Comparison of ENCODE assay signal across 24 mouse cellular contexts in genomic region chr10:92614341-92614740, GRCm38 (mm10).
DNase-seq lines count a peak whose midpoint lies in the region; ATAC-seq lines count a peak whose summit lies in the region.
"Had no signal": no experiment of that assay in that cellular context is flagged by ENCODE, and none has a peak within 500 bp of the region (broad histone marks: within the 10 kb centered on the region; RNA-seq: fewer than 3 reads in every experiment).

No protein-coding gene starts in this region.

- no peak for ATAC-seq in midbrain, embryonic 11.5 days (ENCODE audit: low FRiP score)
- no peak for ATAC-seq in midbrain, embryonic 15.5 days (replicated peaks)
- no peak for ATAC-seq in erythroid progenitor cell, adult 5-6 weeks (replicated peaks; ENCODE audit: low FRiP score, poor library complexity, severe bottlenecking)
- ATAC-seq: activated CD4-positive, CD25-positive, alpha-beta regulatory T cell, adult 4 months; forebrain, embryonic 13.5 days; forebrain, embryonic 15.5 days; forebrain, postnatal 0 days; Patski had no signal

- peak; percentile 82 for DNase-seq in midbrain, embryonic 11.5 days (ENCODE audit: low spot score, missing footprints)
- peak; percentile 11 for DNase-seq in brain, adult 2 months (ENCODE audit: low read depth, low spot score)
- peak; percentile 49 for DNase-seq in retina, postnatal 1 day
- DNase-seq in hindbrain, embryonic 10.5 days (ENCODE audit: low spot score), result no peak
- DNase-seq: adrenal gland, adult 8-10 months; adrenal gland, postnatal 14 days; adrenal gland, postnatal 36 days; cerebellum, adult 11 months; cerebellum, adult 18-20 months; cerebellum, adult 8-10 months; cerebellum, adult 9-11 months; cerebellum, postnatal 14 days; cerebellum, postnatal 36 days; embryo, embryonic 11 days; forebrain, postnatal 0 days had no signal

- no peak overlapping the region for H3K4me3 ChIP-seq in midbrain, embryonic 11.5 days (ENCODE audit: low read depth, low read length)
- H3K4me3 ChIP-seq in midbrain, embryonic 15.5 days, result no peak overlapping the region
- H3K4me3 ChIP-seq in hindbrain, embryonic 10.5 days, result no peak overlapping the region
- H3K4me3 ChIP-seq: embryonic facial prominence, embryonic 13.5 days; embryonic facial prominence, embryonic 15.5 days; erythroblast, embryonic 14.5 days; forebrain, embryonic 13.5 days; forebrain, embryonic 15.5 days had no signal

- 55% methylated on average over 6 of the region's 6 CpGs for WGBS in midbrain, embryonic 11.5 days
- 35% methylated on average over 6 of the region's 6 CpGs for WGBS in midbrain, embryonic 15.5 days
- 39% methylated on average over 6 of the region's 6 CpGs for WGBS in hindbrain, embryonic 10.5 days

- H3K4me1 ChIP-seq in midbrain, embryonic 11.5 days (ENCODE audit: control insufficient read depth, insufficient read depth, low read length), result no peaks in the 10 kb centered on the region
- no peaks in the 10 kb centered on the region for H3K4me1 ChIP-seq in midbrain, embryonic 15.5 days
- H3K4me1 ChIP-seq in hindbrain, embryonic 10.5 days (replicated peaks), result peaks cover 8% of the 10 kb centered on the region; the same call in 1 of the 2 replicates
- H3K4me1 ChIP-seq: embryonic facial prominence, embryonic 13.5 days; embryonic facial prominence, embryonic 15.5 days; forebrain, embryonic 15.5 days had no signal

- H3K36me3 ChIP-seq in midbrain, embryonic 11.5 days (ENCODE audit: control insufficient read depth, insufficient read depth, low read length), result no peaks in the 10 kb centered on the region
- no peaks in the 10 kb centered on the region for H3K36me3 ChIP-seq in midbrain, embryonic 15.5 days (replicated peaks)
- H3K36me3 ChIP-seq in hindbrain, embryonic 10.5 days, result no peaks in the 10 kb centered on the region
- H3K36me3 ChIP-seq: embryonic facial prominence, embryonic 13.5 days; embryonic facial prominence, embryonic 15.5 days; forebrain, embryonic 15.5 days had no signal

- no peak overlapping the region for H3K27ac ChIP-seq in midbrain, embryonic 11.5 days (ENCODE audit: low read depth, low read length)
- no peak overlapping the region for H3K27ac ChIP-seq in midbrain, embryonic 15.5 days
- no peak overlapping the region for H3K27ac ChIP-seq in hindbrain, embryonic 10.5 days
- H3K27ac ChIP-seq: embryonic facial prominence, embryonic 13.5 days; embryonic facial prominence, embryonic 15.5 days; forebrain, embryonic 13.5 days; forebrain, embryonic 15.5 days had no signal

- no peak overlapping the region for H3K9ac ChIP-seq in midbrain, embryonic 11.5 days (ENCODE audit: low read length)
- H3K9ac ChIP-seq in midbrain, embryonic 15.5 days, result no peak overlapping the region
- H3K9ac ChIP-seq: embryonic facial prominence, embryonic 13.5 days; embryonic facial prominence, embryonic 15.5 days; forebrain, embryonic 13.5 days; forebrain, embryonic 15.5 days; forebrain, postnatal 0 days had no signal

- no peaks in the 10 kb centered on the region for H3K27me3 ChIP-seq in midbrain, embryonic 11.5 days (ENCODE audit: control insufficient read depth, insufficient read depth, low read length)
- no peaks in the 10 kb centered on the region for H3K27me3 ChIP-seq in midbrain, embryonic 15.5 days (replicated peaks)
- no peaks in the 10 kb centered on the region for H3K27me3 ChIP-seq in hindbrain, embryonic 10.5 days (ENCODE audit: insufficient read depth, poor library complexity, severe bottlenecking)
- H3K27me3 ChIP-seq: embryonic facial prominence, embryonic 13.5 days; embryonic facial prominence, embryonic 15.5 days; forebrain, embryonic 15.5 days; Patski had no signal

- no peaks in the 10 kb centered on the region for H3K9me3 ChIP-seq in midbrain, embryonic 11.5 days (ENCODE audit: control insufficient read depth, low read length)
- no peaks in the 10 kb centered on the region for H3K9me3 ChIP-seq in midbrain, embryonic 15.5 days
- H3K9me3 ChIP-seq in hindbrain, embryonic 10.5 days, result no peaks in the 10 kb centered on the region
- H3K9me3 ChIP-seq: embryonic facial prominence, embryonic 13.5 days; embryonic facial prominence, embryonic 15.5 days; forebrain, embryonic 13.5 days; forebrain, embryonic 15.5 days had no signal

- no peak overlapping the region for H3K4me2 ChIP-seq in midbrain, embryonic 11.5 days
- H3K4me2 ChIP-seq in midbrain, embryonic 15.5 days, result no peak overlapping the region
- H3K4me2 ChIP-seq: embryonic facial prominence, embryonic 13.5 days; embryonic facial prominence, embryonic 15.5 days; forebrain, embryonic 13.5 days; forebrain, embryonic 15.5 days had no signal
